Mouse (Mus musculus) small intestine, adult 10 weeks (tissue): ENCODE results near the gene Gfm2. TPM values are rescaled to one million over a fixed set of nuclear protein-coding genes. Genes with fewer than 3 reads are reported as not detected.

Experiments used
- polyA plus RNA-seq: library from polyadenylated mRNA; stranded (reverse); fragments of 350-450 nt; fragmentation: Illumina TruSeq; extraction: RNeasy Lipid Tissue Mini Kit (QIAGEN cat#74804); gene quantifications from one replicate; pipeline ENCODE4 v1.2.3, GENCODE M21; 2014; ENCODE audit warnings: low replicate concordance

Gfm2 gene
- polyA plus RNA-seq: 59.9 TPM

DNA sequence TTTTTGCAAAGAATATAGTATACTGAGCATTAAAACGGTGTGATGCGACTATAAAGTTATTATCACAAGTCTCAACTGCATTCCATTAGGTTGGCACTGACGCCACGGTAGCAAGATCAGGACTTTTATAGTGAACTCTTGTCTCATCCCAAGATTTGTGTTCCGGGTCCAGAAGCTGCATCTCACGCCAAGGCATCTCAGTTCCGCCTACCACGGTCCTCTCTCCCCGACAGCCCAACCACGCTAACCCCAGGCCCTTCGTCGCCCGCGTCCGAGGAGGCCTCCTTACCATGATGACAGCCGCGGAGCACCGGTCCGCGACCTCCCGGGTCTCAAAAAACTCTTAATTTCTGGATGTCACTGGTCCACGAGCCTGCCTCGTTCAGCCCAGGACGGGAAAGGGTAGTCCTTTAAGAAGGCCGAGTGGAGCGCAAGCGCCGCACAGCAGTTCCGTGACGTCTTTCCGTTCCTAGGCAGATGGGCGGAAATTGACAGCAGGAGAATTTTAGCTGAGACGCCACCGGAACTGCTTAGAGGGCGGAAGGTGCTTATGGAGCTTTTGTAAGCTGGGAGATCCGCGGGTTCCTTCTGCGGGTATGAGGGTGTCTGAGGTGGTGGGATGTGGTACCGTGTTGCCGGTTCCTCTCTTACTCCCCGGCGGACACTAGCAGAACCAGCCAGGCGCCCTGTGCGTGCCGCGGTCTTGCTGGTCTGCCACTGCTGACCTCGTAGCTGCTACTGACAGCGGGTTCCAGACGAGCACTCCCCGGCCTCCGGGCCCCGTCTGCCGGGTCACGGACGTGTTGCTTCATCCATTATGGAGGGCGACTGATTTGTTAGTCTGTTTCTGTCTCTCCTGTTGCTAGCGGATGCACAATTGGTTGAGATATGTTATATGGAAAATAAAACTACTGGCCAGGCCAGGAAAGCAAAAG lies at the start of gene Gfm2, which contains the start of gene Nsa2:
Gene Gfm2 (plus strand): TSS at position 472 of the 935 bp plus-strand sequence.
Gene Nsa2 (minus strand): TSS at position 472 of the 935 bp plus-strand sequence.

DNA sequence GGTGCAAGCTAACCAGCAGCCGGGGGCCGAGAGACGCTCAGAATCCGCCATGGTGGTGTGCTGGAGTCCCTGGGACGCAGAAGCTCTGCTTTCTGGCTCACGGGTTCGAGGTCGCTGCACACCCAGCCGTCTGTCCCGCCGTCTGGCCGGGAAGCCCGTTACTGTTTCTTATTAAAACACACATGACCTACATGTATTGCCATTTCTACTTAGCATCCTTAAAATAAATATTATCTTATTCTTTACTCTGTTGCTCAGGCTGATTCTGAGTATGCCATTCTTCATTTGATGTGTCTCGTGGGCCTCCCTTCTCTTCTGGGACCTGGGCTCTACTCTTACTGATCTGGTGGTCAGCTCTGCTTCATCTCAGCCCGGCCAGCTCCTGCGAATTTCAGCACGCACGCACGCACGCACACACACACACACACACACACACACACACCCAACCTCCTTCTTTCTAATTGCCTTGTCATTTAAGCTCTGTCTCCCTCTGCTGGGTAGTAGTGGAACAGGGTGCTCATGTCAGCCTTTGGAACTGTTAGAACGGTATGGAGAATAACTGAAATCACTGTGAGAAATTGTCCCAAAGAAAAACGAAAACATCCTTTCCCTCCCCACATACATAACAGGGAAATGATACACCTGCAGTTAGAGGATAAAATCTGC lies 38.4 kb upstream of the Gfm2 start, which contains the start of gene Gm6169:
Gene Gm6169 (minus strand): TSS at position 51 of the 666 bp plus-strand sequence.

DNA sequence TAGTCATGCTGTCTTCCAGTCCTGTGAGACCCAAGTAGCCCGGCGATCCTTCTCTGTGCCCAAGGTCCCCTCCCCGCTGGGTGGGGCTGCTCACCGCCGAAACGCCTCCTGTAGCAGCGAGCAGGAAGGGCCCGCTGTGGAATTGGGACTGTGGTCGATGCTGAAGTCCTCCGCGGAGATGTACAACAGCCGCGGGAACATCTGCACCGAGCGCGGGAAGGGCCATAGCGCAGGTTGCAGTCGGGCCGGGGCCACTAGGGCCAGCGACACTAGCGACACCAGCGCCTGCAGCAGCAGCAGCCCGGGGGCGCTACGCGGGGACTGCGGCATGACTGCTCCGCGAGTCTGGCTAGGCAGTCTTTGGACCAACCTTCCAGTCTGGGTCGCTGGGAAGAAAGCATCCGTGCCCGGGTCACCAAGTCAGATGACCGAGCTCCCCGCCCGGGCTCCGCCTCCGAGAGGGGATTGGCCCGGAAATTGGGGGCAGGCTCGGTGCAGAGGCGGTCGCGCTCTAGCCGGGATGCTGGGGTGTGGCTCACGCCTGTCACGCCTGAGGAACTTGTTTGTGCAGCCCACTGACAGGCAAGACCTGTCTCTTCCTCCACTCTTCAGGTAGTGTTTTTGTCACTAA lies 60.3 kb downstream of the Gfm2 start, which contains the start of gene Hexb:
Gene Hexb (minus strand): TSS at position 426 of the 631 bp plus-strand sequence.

Other genes with a start within 250 kb of the Gfm2 start
- 57.4 TPM for gene Gcnt4, start 213.2 kb upstream of the Gfm2 start, polyA plus RNA-seq
- not detected for gene 1700029F12Rik, start 103.6 kb upstream of the Gfm2 start, polyA plus RNA-seq
- gene Fam169a, start 70.7 kb upstream of the Gfm2 start, polyA plus RNA-seq: 0.26 TPM
- gene Gm6169, start 38.7 kb upstream of the Gfm2 start, polyA plus RNA-seq: 11.7 TPM
- gene Nsa2, start within 50 bp of the Gfm2 start, polyA plus RNA-seq: 186 TPM
- 244 TPM for gene Hexb, start 60.4 kb downstream of the Gfm2 start, polyA plus RNA-seq
- 5.5 TPM for gene Enc1, start 103.2 kb downstream of the Gfm2 start, polyA plus RNA-seq